Mouse (Mus musculus) embryonic facial prominence, embryonic 14.5 days (tissue): ENCODE results near the gene Top3b. TPM values are rescaled to one million over a fixed set of nuclear protein-coding genes. Genes with fewer than 3 reads are reported as not detected.

Experiments
- ATAC-seq: fragments of 200-750 bp; cut with Nextera tagmentation; 2 replicates; pipeline ENCODE4 v1.8.0; 2017; ENCODE audit warnings: low read depth, moderate number of reproducible peaks, moderate TSS enrichment
- DNase-seq: peaks from one replicate; pipeline ENCODE4 v3.0.0-alpha.2; 2015; ENCODE audit warnings: low spot score
- H3K27ac ChIP-seq: fragments of 300-500 bp; sonication (generic); replicated peaks from 2 replicates; pipeline ENCODE4 v1.5.1; 2014; ENCODE audit warnings: low read depth, mild to moderate bottlenecking, low read length, moderate library complexity
- H3K27me3 ChIP-seq: fragments of 300-500 bp; sonication (generic); replicated peaks from 2 replicates; pipeline ENCODE4 v1.6.1; 2014; ENCODE audit warnings: low read length; ENCODE audit not compliant: control insufficient read depth, insufficient read depth
- H3K36me3 ChIP-seq: fragments of 300-500 bp; sonication (generic); 2 replicates; pipeline ENCODE4 v1.6.1; 2014; ENCODE audit warnings: low read length, mixed read lengths; ENCODE audit not compliant: control insufficient read depth, insufficient read depth
- H3K4me1 ChIP-seq: fragments of 300-500 bp; sonication (generic); 2 replicates; pipeline ENCODE4 v1.6.1; 2014; ENCODE audit warnings: antibody characterized with exemption, low read length; ENCODE audit not compliant: control insufficient read depth, insufficient read depth
- H3K4me2 ChIP-seq: fragments of 300-500 bp; sonication (generic); 2 replicates; pipeline ENCODE4 v1.6.1; 2014; ENCODE audit warnings: low read depth, mild to moderate bottlenecking, low read length, moderate library complexity, mixed read lengths
- H3K4me3 ChIP-seq: fragments of 300-500 bp; sonication (generic); 2 replicates; pipeline ENCODE4 v1.5.1; 2014; ENCODE audit warnings: low read depth, mild to moderate bottlenecking, low read length
- H3K9ac ChIP-seq: fragments of 300-500 bp; sonication (generic); 2 replicates; pipeline ENCODE4 v1.6.1; 2014; ENCODE audit warnings: low read depth, mild to moderate bottlenecking, low read length, moderate library complexity, mixed read lengths
- H3K9me3 ChIP-seq: fragments of 300-500 bp; sonication (generic); 2 replicates; pipeline ENCODE4 v1.6.1; 2016; ENCODE audit warnings: low read length; ENCODE audit not compliant: control insufficient read depth
- WGBS: fragments of 180-500 bp; shearing (Covaris S2); extraction: QIAGEN DNeasy Blood & Tissue Kit; methylation state at CpG from one replicate; pipeline ENCODE4 v1.1.7; 2014; 5-methylcytosine and 5-hydroxymethylcytosine counted together
- polyA plus RNA-seq: library from polyadenylated mRNA; unstranded; fragments of >200 nt; fragmentation: Nextera tagmentation; extraction: Ambion mirVana; gene quantifications from 2 replicates; pipeline ENCODE4 v1.2.1, GENCODE M21; 2014

Gene Top3b
- polyA plus RNA-seq, 1 experiment from 2014 or later, result 63.7 TPM

- no peaks in the 10 kb centered on the region for H3K4me1 ChIP-seq
- H3K9me3 ChIP-seq, result peaks cover 4% of the 10 kb centered on the region; the same call in 1 of the 2 replicates
- no peak for ATAC-seq
- 0 out of 2 replicates have a peak, but pooled peaks cover 3% of the 10 kb centered on the region for H3K36me3 ChIP-seq
- H3K4me2 ChIP-seq, result no peak overlapping the region
- no peaks in the 10 kb centered on the region for H3K27me3 ChIP-seq
- DNase-seq, result no peak
- H3K4me3 ChIP-seq, result no peak overlapping the region
- H3K27ac ChIP-seq, result no peak overlapping the region
- 76% methylated on average over 5 of the region's 5 CpGs for WGBS
- no peak overlapping the region for H3K9ac ChIP-seq
These were observed 60.3 kb downstream of the Top3b start for GRCm38 (mm10) chr16:16930810-16931296.

- no peaks in the 10 kb centered on the region for H3K4me1 ChIP-seq
- ATAC-seq (no peak), DNase-seq (no peak)
- H3K36me3 ChIP-seq, result no peaks in the 10 kb centered on the region
- H3K4me2 ChIP-seq, result no peak overlapping the region
- H3K9me3 ChIP-seq, result no peaks in the 10 kb centered on the region
- H3K9ac ChIP-seq, result no peak overlapping the region
- 94% methylated on average over 9 of the region's 9 CpGs for WGBS
- H3K4me3 ChIP-seq, result no peak overlapping the region
- no peak overlapping the region for H3K27ac ChIP-seq
- H3K27me3 ChIP-seq, result no peaks in the 10 kb centered on the region
These were observed 69.0 kb downstream of the Top3b start for GRCm38 (mm10) chr16:16939543-16939942.

DNA sequence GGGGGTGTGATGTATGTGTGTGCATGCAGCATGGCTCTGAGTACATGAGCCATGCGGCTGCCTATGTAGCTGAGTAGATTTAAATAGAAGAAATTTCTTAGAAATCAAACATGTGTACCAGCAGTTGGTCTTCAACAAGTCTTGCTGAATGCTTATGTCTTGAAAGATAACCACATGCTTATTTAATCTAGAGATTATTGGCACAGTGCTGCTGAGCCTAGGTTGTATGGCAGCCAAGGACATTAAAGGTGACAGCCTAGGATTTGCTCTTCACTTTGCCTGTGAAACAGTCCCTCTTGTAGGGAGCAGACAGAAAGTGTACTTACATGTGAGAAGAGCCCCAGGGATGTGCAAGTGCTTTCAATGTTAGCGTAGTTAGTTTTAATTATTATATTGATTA lies 70.5 kb downstream of the Top3b start:
- Histone ChIP-seq H3K27me3 (no peaks in the 10 kb centered on the region), H3K27ac (no peak overlapping the region), H3K4me3 (no peak overlapping the region), H3K4me1 (no peaks in the 10 kb centered on the region), H3K9me3 (no peaks in the 10 kb centered on the region), H3K9ac (no peak overlapping the region), H3K36me3 (no peaks in the 10 kb centered on the region), H3K4me2 (no peak overlapping the region)
- DNase-seq (no peak), ATAC-seq (no peak)
- 93% methylated on average over 2 of the region's 2 CpGs for WGBS

Other genes with a start within 250 kb of the Top3b start
- 0.10 and 0.39 TPM in 2 replicates for gene Olfr19, start 194.3 kb upstream of the Top3b start, polyA plus RNA-seq
- gene Spag6l, start 41.3 kb upstream of the Top3b start, polyA plus RNA-seq, result 2.1 and 6.5 TPM in 2 replicates
- gene Igll1, start 6.8 kb upstream of the Top3b start, polyA plus RNA-seq, result 0.45 and 0.83 TPM in 2 replicates
- 1.6 and 3.6 TPM in 2 replicates for gene Vpreb1, start 107 bp downstream of the Top3b start, polyA plus RNA-seq
- gene Ppm1f, start 25.7 kb downstream of the Top3b start, polyA plus RNA-seq, result 21.6 and 23.9 TPM in 2 replicates
- 180 and 182 TPM in 2 replicates for gene Mapk1, start 112.6 kb downstream of the Top3b start, polyA plus RNA-seq
- gene Ypel1, start 199.0 kb downstream of the Top3b start, polyA plus RNA-seq, result 29.6 and 36.5 TPM in 2 replicates
- gene Ppil2, start 240.5 kb downstream of the Top3b start, polyA plus RNA-seq, result 101 and 117 TPM in 2 replicates